Mouse (Mus musculus) embryonic facial prominence, embryonic 13.5 days (tissue): Measurements from ENCODE around the gene Rnd1. TPM values are rescaled to one million over a fixed set of nuclear protein-coding genes. Genes with fewer than 3 reads are reported as not detected.

Source experiments
- ATAC-seq: fragments of 200-750 bp; cut with Nextera tagmentation; 2 replicates; pipeline ENCODE4 v1.8.0; 2017; ENCODE audit warnings: low read depth; ENCODE audit not compliant: insufficient number of reproducible peaks, insufficient read depth, low FRiP score, low TSS enrichment
- H3K27ac ChIP-seq: fragments of 300-500 bp; sonication (generic); 2 replicates; pipeline ENCODE4 v1.5.1; 2015; ENCODE audit warnings: moderate library complexity, mild to moderate bottlenecking, inconsistent platforms
- H3K27me3 ChIP-seq: fragments of 300-500 bp; sonication (generic); 2 replicates; pipeline ENCODE4 v1.6.1; 2015; ENCODE audit warnings: mild to moderate bottlenecking, inconsistent platforms
- H3K36me3 ChIP-seq: fragments of 300-500 bp; sonication (generic); 2 replicates; pipeline ENCODE4 v1.6.1; 2015; ENCODE audit warnings: mild to moderate bottlenecking, inconsistent platforms
- H3K4me1 ChIP-seq: fragments of 300-500 bp; sonication (generic); 2 replicates; pipeline ENCODE4 v1.6.1; 2015; ENCODE audit warnings: inconsistent platforms
- H3K4me2 ChIP-seq: fragments of 300-500 bp; sonication (generic); 2 replicates; pipeline ENCODE4 v1.6.1; 2015; ENCODE audit warnings: moderate library complexity, mild to moderate bottlenecking, inconsistent platforms
- H3K4me3 ChIP-seq: fragments of 300-500 bp; sonication (generic); 2 replicates; pipeline ENCODE4 v1.5.1; 2015; ENCODE audit warnings: mild to moderate bottlenecking, inconsistent platforms
- H3K9ac ChIP-seq: fragments of 300-500 bp; sonication (generic); 2 replicates; pipeline ENCODE4 v1.6.1; 2015; ENCODE audit warnings: mild to moderate bottlenecking, inconsistent platforms
- H3K9me3 ChIP-seq: fragments of 300-500 bp; sonication (generic); 2 replicates; pipeline ENCODE4 v1.6.1; 2016; ENCODE audit warnings: inconsistent platforms
- WGBS: fragments of 180-500 bp; shearing (Covaris S2); methylation state at CpG from one replicate; pipeline ENCODE4 v1.1.7; 2015; ENCODE audit warnings: mixed read lengths; 5-methylcytosine and 5-hydroxymethylcytosine counted together
- polyA plus RNA-seq: library from polyadenylated mRNA; unstranded; fragments of >200 nt; fragmentation: Nextera tagmentation; extraction: Ambion mirVana; gene quantifications from 2 replicates; pipeline ENCODE4 v1.2.1, GENCODE M21; 2015

The Rnd1 gene
- polyA plus RNA-seq: 0.50 and 0.59 TPM in 2 replicates

DNA sequence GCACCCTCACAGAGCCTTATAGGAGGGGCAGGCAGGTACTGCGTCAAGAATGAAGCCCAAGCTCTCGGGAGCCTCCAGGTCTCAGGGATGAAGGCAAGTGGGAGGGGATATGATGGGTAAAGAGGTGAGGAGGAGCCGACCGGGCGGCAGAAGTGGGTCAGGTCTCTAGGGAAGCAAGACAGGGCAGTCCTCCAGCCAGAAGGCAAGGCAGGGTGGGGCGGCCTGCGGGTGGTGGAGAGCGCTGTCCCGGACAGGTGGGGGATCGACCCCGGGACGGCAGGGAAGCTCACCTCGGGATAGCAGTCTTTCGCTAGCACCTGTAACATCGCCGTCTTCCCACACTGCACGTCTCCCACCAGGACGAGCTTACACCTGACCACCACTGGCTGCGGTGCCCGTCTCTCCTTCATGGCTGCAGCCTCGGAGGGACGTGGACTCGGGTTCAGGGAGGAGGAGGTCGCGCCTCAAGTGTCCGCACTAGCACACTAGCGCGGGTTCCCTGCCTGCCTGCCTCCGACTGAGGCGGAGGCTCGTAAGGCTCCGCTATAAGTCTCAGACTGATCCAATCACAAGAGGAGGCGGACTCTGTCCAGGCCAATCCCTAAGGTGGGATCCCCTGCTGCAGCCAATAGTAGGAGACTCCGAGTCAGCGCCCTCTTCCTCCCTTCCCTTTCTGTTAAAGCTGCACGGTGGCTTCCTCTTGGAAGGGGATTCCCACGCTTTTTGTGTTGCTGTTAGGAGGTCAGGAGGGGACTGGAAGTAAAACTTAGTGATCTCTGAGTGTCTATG, at the start of gene Rnd1:
Gene Rnd1 (minus strand): TSS at position 522 of the 789 bp plus-strand sequence.
- ATAC-seq: peak; percentile 86
- Histone ChIP-seq H3K9ac (0 out of 2 replicates have a peak within 1 kb of the TSS, but pooled peaks have one; percentile 40), H3K9me3 (no peaks in the 10 kb centered on the region), H3K27ac (no peak within 1 kb of the TSS), H3K4me1 (peaks cover 22% of the 10 kb centered on the region), H3K4me2 (peak within 1 kb of the TSS; percentile 80), H3K27me3 (peaks cover 62% of the 10 kb centered on the region), H3K36me3 (no peaks in the 10 kb centered on the region), H3K4me3 (peak within 1 kb of the TSS; percentile 42)
- under 1% methylated on average over 37 of the region's 37 CpGs for WGBS

DNA sequence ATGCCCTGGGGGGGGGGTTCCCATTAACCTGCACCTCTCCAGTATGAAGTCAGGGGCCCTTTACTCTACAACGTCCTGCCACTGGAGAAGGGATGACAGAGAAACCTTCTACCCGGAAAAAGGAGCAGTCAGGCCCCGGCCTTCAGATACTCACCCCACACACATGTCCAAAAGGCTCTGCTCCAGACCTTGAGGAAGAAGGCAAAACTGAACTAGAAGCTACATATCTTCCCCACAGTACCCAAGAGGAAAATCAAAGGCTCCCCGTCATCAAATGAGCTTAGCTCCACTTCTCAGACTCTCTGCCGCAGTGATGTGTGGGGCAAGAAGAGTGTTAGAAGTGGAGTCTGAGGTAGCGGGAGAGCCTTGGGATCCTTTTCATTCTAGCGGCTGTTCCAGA, 49.5 kb upstream of the Rnd1 start:
- Histone ChIP-seq H3K4me3 (peak overlapping the region; percentile 63), H3K36me3 (no peaks in the 10 kb centered on the region), H3K4me2 (peak overlapping the region; percentile 94), H3K27ac (no peak overlapping the region), H3K9ac (peak overlapping the region; percentile 75), H3K4me1 (peaks cover 46% of the 10 kb centered on the region), H3K27me3 (peaks cover 5% of the 10 kb centered on the region; the same call in 1 of the 2 replicates), H3K9me3 (no peaks in the 10 kb centered on the region)
- 27% methylated on average over 7 of the region's 7 CpGs for WGBS
- no peak for ATAC-seq

DNA sequence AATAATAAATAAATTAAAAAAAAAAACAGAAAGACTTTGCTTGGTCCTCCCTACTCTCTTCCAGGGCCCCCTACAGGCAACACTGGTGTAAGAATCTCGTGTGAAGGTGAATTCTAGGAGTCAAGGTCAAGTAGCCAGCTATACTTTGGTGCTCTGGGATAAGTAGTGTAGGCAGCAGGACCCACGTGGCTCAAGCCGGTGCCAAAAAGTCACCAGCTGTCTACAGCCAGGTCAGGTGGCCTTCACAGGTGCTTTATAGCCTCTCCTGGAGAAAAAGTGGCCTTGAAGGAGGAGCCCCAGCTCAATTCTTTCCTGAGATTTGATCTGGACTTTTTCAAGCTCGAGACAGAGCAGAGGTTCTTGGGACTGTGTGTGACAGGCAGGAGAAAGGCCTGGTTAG, 48.8 kb upstream of the Rnd1 start:
- no peaks in the 10 kb centered on the region for H3K36me3 ChIP-seq
- H3K9ac ChIP-seq: peak overlapping the region; percentile 75; the same call in 1 of the 2 replicates
- H3K4me3 ChIP-seq: peak overlapping the region; percentile 63; the same call in 1 of the 2 replicates
- H3K4me2 ChIP-seq: peak overlapping the region; percentile 94
- peaks cover 46% of the 10 kb centered on the region for H3K4me1 ChIP-seq
- no peak for ATAC-seq
- peaks cover 5% of the 10 kb centered on the region; the same call in 1 of the 2 replicates for H3K27me3 ChIP-seq
- WGBS: 75% methylated on average over 4 of the region's 4 CpGs
- no peaks in the 10 kb centered on the region for H3K9me3 ChIP-seq
- H3K27ac ChIP-seq: no peak overlapping the region

DNA sequence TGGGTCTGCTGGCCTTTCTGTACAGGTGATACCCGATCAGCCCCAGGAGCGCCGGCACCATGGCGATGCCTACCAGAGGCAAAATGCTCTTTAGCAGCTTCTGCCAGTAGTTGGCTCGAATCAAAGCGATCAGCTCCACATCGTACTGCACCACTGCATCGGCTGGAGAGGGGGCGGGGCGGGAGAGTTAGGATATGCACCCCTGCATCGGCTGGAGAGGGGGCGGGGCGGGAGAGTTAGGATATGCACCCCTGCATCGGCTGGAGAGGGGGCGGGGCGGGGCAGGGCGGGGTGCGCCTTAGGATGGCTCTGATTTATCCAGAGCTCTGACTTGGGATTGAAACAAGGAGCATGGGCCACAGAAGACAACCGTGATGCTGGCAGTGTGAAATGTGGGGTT, 47.2 kb upstream of the Rnd1 start:
- Histone ChIP-seq H3K9me3 (no peaks in the 10 kb centered on the region), H3K27ac (no peak overlapping the region), H3K27me3 (peaks cover 5% of the 10 kb centered on the region; the same call in 1 of the 2 replicates), H3K4me1 (peaks cover 46% of the 10 kb centered on the region), H3K9ac (0 out of 2 replicates have a peak overlapping the region, but pooled peaks have one; percentile 44), H3K36me3 (no peaks in the 10 kb centered on the region), H3K4me3 (no peak overlapping the region), H3K4me2 (peak overlapping the region; percentile 44)
- WGBS: 29% methylated on average over 19 of the region's 19 CpGs
- no peak for ATAC-seq

DNA sequence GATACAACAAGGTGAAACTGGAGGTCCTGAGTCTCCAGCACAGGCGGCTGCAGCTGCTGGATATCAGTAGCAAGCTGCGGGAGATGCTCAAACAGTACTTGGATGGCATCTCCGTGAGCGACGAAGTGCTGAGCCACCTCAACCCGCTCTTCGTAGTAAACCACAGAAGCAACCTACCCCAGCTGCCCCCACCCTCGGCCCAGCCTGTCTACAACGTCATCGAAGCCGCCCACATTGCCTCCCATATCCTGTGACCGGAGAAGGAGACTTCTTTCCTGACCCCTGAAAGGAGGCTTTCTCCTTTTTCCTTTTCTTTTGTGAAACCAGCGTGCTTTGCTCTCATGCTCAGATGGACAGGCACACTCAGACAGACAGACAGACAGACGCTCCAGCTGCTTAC, 45.6 kb upstream of the Rnd1 start:
- no peak overlapping the region; the same call in 1 of the 2 replicates for H3K27ac ChIP-seq
- H3K9ac ChIP-seq: no peak overlapping the region
- H3K4me2 ChIP-seq: peak overlapping the region; percentile 24
- no peak for ATAC-seq
- H3K4me1 ChIP-seq: peaks cover 42% of the 10 kb centered on the region
- H3K36me3 ChIP-seq: no peaks in the 10 kb centered on the region
- H3K9me3 ChIP-seq: no peaks in the 10 kb centered on the region
- WGBS: 63% methylated on average over 14 of the region's 14 CpGs
- no peak overlapping the region for H3K4me3 ChIP-seq
- H3K27me3 ChIP-seq: no peaks in the 10 kb centered on the region

DNA sequence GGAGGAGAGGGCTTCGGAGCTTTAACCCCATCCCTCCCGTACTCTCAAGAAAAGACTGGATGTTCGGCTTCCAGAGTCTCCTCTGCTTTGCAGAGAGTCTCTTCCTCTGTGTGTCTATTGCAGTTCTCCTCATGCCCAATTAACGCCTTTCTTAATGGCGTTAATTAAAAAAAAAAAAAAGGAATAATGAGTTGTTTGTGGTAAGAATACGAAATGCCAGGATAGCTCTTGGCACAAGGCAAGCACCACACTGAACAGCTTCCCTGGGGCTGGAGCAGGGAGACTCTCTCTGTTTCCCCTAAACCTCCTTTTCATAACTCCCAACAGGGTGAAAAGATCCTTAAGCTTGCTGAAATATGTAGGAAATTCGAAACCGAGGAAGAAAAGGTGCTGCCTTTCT, 44.9 kb upstream of the Rnd1 start:
- Histone ChIP-seq H3K9me3 (no peaks in the 10 kb centered on the region), H3K4me2 (no peak overlapping the region), H3K4me1 (peaks cover 41% of the 10 kb centered on the region), H3K27me3 (no peaks in the 10 kb centered on the region), H3K36me3 (no peaks in the 10 kb centered on the region), H3K27ac (no peak overlapping the region), H3K4me3 (no peak overlapping the region), H3K9ac (no peak overlapping the region)
- no peak for ATAC-seq
- WGBS: 82% methylated on average over 8 of the region's 8 CpGs

DNA sequence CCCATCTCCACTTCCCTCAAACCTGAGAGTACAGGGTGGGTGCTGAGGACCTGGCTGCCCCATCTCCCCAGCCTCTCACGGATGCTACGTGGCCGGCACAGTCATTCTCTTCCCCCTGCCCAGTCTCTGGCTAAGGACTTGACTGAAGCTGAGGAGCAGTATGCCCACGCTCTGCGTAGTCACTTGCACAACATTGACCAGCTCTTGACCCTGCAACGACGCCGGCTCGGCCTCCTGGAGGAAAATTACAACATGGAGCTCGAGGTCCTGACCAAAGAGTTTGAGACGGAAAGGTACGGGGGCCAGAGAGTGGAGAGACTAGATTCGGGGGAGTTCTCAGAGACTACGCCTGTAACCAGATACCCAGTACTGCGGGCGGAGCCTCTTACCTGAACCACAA, 40.0 kb upstream of the Rnd1 start:
- Histone ChIP-seq H3K4me3 (no peak overlapping the region), H3K27me3 (no peaks in the 10 kb centered on the region), H3K9ac (no peak overlapping the region), H3K36me3 (no peaks in the 10 kb centered on the region), H3K4me2 (no peak overlapping the region), H3K9me3 (no peaks in the 10 kb centered on the region), H3K4me1 (peaks cover 2% of the 10 kb centered on the region), H3K27ac (no peak overlapping the region)
- no peak for ATAC-seq
- 60% methylated on average over 16 of the region's 16 CpGs for WGBS

DNA sequence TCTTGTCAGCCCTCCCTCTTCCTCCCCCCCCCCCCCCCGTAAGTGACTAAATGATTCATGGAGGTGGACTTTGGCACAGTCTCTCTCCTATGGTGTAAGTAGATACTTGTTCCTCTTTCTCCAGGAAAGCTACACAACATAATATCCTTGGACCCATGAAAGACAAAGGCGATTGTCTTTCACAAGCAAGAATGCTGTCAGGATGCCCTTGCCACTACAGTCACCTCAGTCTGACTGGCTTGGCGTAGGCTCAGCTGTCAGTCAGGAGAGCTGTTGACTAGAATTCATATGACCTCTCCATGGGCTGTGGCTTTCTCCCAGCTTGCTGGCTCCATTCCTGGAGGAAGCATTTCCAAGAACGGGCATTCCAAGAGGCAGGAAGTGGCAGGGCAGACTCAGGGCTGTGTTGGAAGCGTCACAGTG, 37.0 kb upstream of the Rnd1 start:
- Histone ChIP-seq H3K27ac (no peak overlapping the region), H3K36me3 (no peaks in the 10 kb centered on the region), H3K9me3 (no peaks in the 10 kb centered on the region), H3K9ac (no peak overlapping the region), H3K4me3 (no peak overlapping the region), H3K4me2 (no peak overlapping the region), H3K4me1 (no peaks in the 10 kb centered on the region), H3K27me3 (peaks cover 3% of the 10 kb centered on the region; the same call in 1 of the 2 replicates)
- no peak for ATAC-seq
- WGBS: 71% methylated on average over 5 of the region's 5 CpGs

DNA sequence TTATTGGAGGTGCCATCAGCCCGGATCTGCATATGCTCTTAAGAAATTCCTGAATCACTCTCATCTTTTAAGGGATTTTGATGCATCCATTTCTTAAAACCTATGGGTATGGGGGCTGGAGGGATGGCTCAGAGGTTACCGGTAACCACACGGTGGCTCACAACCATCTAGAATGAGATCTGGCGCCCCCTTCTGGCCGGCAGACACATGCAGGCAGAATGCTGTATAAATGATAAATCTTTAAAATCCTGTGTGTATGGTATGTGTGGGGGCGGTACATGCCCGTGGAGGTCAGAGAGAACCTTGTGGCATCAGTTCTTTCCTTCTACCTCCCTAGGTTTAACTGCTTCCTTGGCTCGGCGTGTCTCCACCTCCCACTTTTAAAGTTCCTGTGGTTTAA, 33.2 kb upstream of the Rnd1 start:
- H3K4me1 ChIP-seq: 0 out of 2 replicates have a peak, but pooled peaks cover 5% of the 10 kb centered on the region
- WGBS: 14% methylated on average over 9 of the region's 9 CpGs
- H3K4me2 ChIP-seq: no peak overlapping the region
- no peak for ATAC-seq
- H3K9me3 ChIP-seq: no peaks in the 10 kb centered on the region
- H3K9ac ChIP-seq: no peak overlapping the region
- no peak overlapping the region for H3K4me3 ChIP-seq
- H3K27me3 ChIP-seq: peaks cover 5% of the 10 kb centered on the region
- no peak overlapping the region for H3K27ac ChIP-seq
- H3K36me3 ChIP-seq: no peaks in the 10 kb centered on the region

DNA sequence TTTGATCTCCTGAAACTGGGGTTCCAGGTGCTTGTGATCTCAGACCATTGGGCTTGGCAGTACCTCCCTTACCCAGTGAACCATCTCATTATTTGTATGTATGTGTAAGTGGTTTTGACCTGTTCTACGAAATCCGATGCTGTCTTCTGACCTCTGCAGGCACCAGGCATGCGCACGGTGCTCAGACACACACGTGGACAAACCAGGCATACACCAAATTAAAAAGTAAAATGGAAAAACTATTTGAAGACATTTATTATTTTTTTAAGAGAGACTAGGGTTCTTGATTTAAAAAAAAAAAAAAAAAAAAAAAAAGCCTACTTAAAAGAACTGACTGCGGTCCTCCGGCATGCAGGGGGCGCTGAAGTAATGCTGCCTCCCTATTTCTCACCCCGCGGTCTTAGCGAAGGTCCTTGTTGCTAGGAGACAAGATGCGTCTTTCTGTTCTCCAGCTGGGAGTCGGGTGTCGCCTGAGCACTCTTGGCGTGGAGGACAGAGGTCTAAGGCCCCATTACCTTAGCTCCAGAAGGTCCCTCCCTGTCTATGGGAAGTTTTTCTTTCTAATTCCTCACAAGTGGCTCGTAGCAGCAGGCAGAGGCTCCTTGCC, 30.6 kb upstream of the Rnd1 start, which contains the start of gene Ccdc65:
Gene Ccdc65 (plus strand): TSS at position 442 of the 607 bp plus-strand sequence.
- H3K4me1 ChIP-seq: 0 out of 2 replicates have a peak, but pooled peaks cover 5% of the 10 kb centered on the region
- no peaks in the 10 kb centered on the region for H3K36me3 ChIP-seq
- no peak for ATAC-seq
- H3K9me3 ChIP-seq: no peaks in the 10 kb centered on the region
- WGBS: 15% methylated on average over 16 of the region's 16 CpGs
- H3K9ac ChIP-seq: peak within 1 kb of the TSS; percentile 58
- peak within 1 kb of the TSS; percentile 56 for H3K4me2 ChIP-seq
- no peak within 1 kb of the TSS for H3K27ac ChIP-seq
- H3K27me3 ChIP-seq: peaks cover 24% of the 10 kb centered on the region
- peak within 1 kb of the TSS; percentile 39 for H3K4me3 ChIP-seq

DNA sequence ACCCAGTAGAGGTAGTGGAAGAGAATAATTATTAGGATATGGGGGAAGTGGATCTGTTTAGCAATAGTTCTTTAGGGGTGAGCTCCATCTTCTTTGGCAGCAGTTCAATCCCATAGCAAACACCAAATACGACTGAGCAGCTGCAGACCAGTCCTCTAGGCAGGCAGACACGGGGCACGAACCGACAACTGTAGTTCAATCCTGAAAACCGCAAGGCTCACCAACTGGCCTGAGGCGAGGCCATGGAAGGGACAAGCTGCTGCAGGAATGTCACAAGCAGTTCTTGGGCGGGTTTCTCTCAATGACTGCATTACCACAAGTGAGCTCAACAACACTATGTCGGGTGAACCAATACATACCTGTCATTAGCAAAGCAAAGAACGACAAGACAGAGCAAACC, 27.1 kb upstream of the Rnd1 start:
- Histone ChIP-seq H3K4me2 (no peak overlapping the region), H3K27ac (no peak overlapping the region), H3K27me3 (peaks cover 56% of the 10 kb centered on the region), H3K4me3 (no peak overlapping the region), H3K36me3 (no peaks in the 10 kb centered on the region), H3K9me3 (no peaks in the 10 kb centered on the region), H3K9ac (no peak overlapping the region), H3K4me1 (peaks cover 11% of the 10 kb centered on the region)
- WGBS: 54% methylated on average over 9 of the region's 9 CpGs
- ATAC-seq: no peak
